Mouse (Mus musculus) kidney, adult 2 months (tissue): ENCODE measurements around the gene Cngb1.
A peak's percentile ranks its signal among the peaks of the same experiment; 100 is the strongest.

ENCODE experiments used
- CTCF ChIP-seq: fragments of 200-500 bp; conservative IDR thresholded peaks from 2 replicates; pipeline ENCODE4 v1.5.1; 2011; ENCODE audit warnings: low read depth, mild to moderate bottlenecking, control low read depth, low read length, moderate library complexity, mixed read lengths; ENCODE audit not compliant: insufficient read depth, insufficient read length
- POLR2A ChIP-seq: fragments of 200-500 bp; IDR thresholded peaks from one replicate; pipeline ENCODE4 v1.6.1; 2011; ENCODE audit warnings: low read depth, low read length, control low read depth

GRCm38 (mm10) chr8:95235683-95236082, 70.7 kb downstream of the Cngb1 start:
- TF ChIP-seq CTCF (peak; percentile 78), POLR2A (no peak)
